Mouse (Mus musculus): ENCODE results near the gene Rela. TPM values are rescaled to one million over a fixed set of nuclear protein-coding genes. Genes with fewer than 3 reads are reported as not detected.

The Rela gene
- polyA plus RNA-seq, 1 experiment from 2014 or later, result 37.0 TPM

DNA sequence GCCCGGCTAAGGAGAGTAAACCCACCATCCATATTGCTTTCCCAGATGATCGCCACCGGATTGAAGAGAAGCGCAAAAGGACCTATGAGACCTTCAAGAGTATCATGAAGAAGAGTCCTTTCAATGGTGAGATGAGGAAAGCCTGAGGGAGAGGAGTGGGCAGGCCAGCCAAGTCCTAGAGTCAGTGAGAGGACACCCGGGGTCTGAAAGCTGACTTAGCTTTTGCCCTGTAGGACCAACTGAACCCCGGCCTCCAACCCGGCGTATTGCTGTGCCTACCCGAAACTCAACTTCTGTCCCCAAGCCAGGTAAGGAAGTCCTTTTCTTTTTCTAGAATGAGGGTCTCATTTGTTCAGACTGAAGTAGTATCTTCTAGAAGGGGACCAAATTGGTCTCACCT lies 8.0 kb downstream of the Rela start:
- H3K4me1 ChIP-seq (replicated peaks; ENCODE audit: control insufficient read depth, insufficient read depth, low read length), result peaks cover 12% of the 10 kb centered on the region
- no peak overlapping the region for H3K4me3 ChIP-seq (replicated peaks; ENCODE audit: low read length)
- H3K9ac ChIP-seq (replicated peaks; ENCODE audit: low read depth, low read length), result no peak overlapping the region
- H3K27ac ChIP-seq (ENCODE audit: low read length), result no peak overlapping the region
- no peaks in the 10 kb centered on the region for H3K9me3 ChIP-seq (ENCODE audit: control insufficient read depth, low read length)
- no peak for ATAC-seq
- H3K27me3 ChIP-seq (replicated peaks; ENCODE audit: control insufficient read depth, insufficient read depth, low read length), result no peaks in the 10 kb centered on the region
- H3K4me2 ChIP-seq (ENCODE audit: low read length), result no peak overlapping the region
- 96% methylated on average over 9 of the region's 9 CpGs for WGBS
- H3K36me3 ChIP-seq (ENCODE audit: control insufficient read depth, insufficient read depth), result peaks cover 37% of the 10 kb centered on the region

DNA sequence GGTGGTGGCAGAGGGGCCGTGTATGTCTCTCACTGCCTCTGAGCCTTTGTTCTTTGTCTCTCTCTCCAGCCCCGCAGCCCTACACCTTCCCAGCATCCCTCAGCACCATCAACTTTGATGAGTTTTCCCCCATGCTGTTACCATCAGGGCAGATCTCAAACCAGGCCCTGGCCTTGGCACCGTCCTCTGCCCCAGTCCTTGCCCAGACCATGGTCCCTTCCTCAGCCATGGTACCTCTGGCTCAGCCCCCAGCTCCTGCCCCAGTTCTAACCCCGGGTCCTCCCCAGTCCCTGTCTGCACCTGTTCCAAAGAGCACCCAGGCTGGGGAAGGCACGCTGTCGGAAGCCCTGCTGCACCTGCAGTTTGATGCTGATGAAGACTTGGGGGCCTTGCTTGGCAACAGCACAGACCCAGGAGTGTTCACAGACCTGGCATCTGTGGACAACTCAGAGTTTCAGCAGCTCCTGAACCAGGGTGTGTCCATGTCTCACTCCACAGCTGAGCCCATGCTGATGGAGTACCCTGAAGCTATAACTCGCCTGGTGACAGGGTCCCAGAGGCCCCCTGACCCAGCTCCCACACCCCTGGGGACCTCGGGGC lies 9.5 kb downstream of the Rela start:
- H3K9me3 ChIP-seq (ENCODE audit: control insufficient read depth, low read length), result no peaks in the 10 kb centered on the region
- peaks cover 12% of the 10 kb centered on the region for H3K4me1 ChIP-seq (replicated peaks; ENCODE audit: control insufficient read depth, insufficient read depth, low read length)
- H3K36me3 ChIP-seq (ENCODE audit: control insufficient read depth, insufficient read depth), result peaks cover 31% of the 10 kb centered on the region
- no peak for ATAC-seq
- H3K9ac ChIP-seq (replicated peaks; ENCODE audit: low read depth, low read length), result no peak overlapping the region
- H3K4me2 ChIP-seq (ENCODE audit: low read length), result no peak overlapping the region
- 90% methylated on average over 8 of the region's 8 CpGs for WGBS
- no peaks in the 10 kb centered on the region for H3K27me3 ChIP-seq (replicated peaks; ENCODE audit: control insufficient read depth, insufficient read depth, low read length)
- no peak overlapping the region for H3K27ac ChIP-seq (ENCODE audit: low read length)
- H3K4me3 ChIP-seq (replicated peaks; ENCODE audit: low read length), result no peak overlapping the region

DNA sequence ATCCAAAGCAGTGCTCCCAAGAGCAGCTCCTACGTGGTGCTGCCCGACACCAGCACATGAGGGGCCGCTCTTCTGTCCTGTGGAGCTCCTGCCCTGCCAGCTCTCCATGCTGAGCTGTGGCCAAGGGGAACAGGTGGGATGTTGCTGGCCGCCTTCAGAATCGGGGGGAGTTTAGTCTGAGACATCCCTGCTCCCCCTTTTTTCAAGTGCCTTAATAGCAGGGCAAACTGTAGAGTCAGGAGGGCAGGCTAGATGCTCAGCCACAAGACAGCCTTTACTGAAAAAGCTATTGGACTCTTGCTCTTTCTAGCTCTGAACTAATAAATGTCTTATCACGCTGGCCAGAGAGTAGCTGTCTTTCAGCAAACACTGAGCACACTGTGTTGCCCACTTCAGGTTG lies 10.5 kb downstream of the Rela start:
- Histone ChIP-seq H3K27me3 (replicated peaks; ENCODE audit: control insufficient read depth, insufficient read depth, low read length) (no peaks in the 10 kb centered on the region), H3K36me3 (ENCODE audit: control insufficient read depth, insufficient read depth) (peaks cover 24% of the 10 kb centered on the region), H3K4me3 (replicated peaks; ENCODE audit: low read length) (no peak overlapping the region), H3K4me1 (replicated peaks; ENCODE audit: control insufficient read depth, insufficient read depth, low read length) (peaks cover 12% of the 10 kb centered on the region), H3K9ac (replicated peaks; ENCODE audit: low read depth, low read length) (no peak overlapping the region), H3K9me3 (ENCODE audit: control insufficient read depth, low read length) (no peaks in the 10 kb centered on the region), H3K4me2 (ENCODE audit: low read length) (no peak overlapping the region), H3K27ac (ENCODE audit: low read length) (no peak overlapping the region; the same call in 1 of the 2 replicates)
- WGBS, result 95% methylated on average over 6 of the region's 6 CpGs
- ATAC-seq, result no peak

DNA sequence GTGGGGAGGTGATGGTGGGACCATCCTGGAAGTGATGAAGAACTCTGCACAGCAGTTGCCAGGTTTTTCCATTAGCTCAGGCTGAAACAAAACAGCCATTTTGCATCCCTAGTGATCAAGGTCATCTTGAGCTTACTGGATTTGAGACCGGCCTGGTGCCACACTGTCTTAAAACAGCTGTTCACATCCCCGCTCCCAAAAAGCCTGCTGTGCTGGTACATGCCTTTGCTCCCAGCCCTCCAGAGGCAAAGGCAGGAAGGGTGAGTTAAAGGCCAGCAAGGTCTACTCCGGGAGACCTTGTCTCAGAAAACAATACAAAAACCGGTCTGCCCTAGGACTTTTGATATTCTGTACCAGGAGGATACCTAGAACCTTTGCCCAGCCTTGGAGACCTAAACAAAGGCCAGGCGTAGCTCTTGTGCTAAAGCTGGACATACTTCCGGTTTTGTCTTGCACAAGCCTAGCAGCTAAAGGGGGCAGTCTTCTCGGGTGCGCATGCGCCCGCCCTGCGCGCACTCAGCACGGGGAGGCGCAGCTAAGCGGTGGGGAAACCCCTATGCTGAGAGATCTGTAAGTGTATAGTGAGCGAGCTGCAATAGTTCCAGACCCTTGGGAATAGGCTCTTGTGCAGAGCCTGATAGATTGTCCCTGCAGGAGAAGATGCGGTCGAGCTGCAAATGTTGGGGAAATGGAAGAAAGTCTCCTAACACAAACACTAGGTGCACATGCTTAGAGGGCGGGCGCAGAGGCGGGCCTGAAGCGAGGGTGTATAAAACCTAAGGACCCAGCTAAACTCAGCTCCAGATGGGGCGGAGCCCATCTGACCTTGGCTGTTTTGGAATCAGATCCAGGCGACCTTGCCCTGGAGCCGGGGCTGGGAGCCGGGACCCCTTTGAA lies 11.4 kb downstream of the Rela start:
- H3K9ac ChIP-seq (replicated peaks; ENCODE audit: low read depth, low read length), result peak overlapping the region; percentile 51
- no peaks in the 10 kb centered on the region for H3K9me3 ChIP-seq (ENCODE audit: control insufficient read depth, low read length)
- H3K4me1 ChIP-seq (replicated peaks; ENCODE audit: control insufficient read depth, insufficient read depth, low read length), result peaks cover 12% of the 10 kb centered on the region
- peak overlapping the region; percentile 74 for H3K27ac ChIP-seq (ENCODE audit: low read length)
- peak; percentile 94 for ATAC-seq
- peaks cover 19% of the 10 kb centered on the region for H3K36me3 ChIP-seq (ENCODE audit: control insufficient read depth, insufficient read depth)
- peak overlapping the region; percentile 73 for H3K4me2 ChIP-seq (ENCODE audit: low read length)
- peak overlapping the region; percentile 36 for H3K4me3 ChIP-seq (replicated peaks; ENCODE audit: low read length)
- no peaks in the 10 kb centered on the region for H3K27me3 ChIP-seq (replicated peaks; ENCODE audit: control insufficient read depth, insufficient read depth, low read length)
- WGBS, result 12% methylated on average over 26 of the region's 26 CpGs

DNA sequence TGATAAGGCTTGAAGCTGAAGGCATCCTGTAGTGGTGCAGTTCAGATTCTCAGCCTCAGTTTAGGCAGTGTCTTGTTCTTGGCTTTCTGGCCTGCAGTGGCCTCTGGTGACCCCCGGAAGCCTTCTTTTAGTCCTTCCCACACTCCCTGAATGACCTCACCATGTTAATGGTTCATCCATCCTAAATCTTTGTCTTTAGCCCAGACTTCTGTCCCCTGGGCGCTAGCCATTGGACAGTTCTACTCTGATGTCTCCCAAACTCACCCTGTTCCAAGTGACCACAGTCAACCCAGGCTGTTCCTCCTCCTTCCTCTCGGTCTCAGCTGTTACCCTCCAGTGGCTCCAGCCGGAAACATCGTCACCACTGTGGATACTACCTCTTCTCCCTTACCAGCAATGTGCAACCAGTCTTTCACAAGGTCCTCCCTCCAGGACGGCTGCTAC lies 12.0 kb downstream of the Rela start:
- 79% methylated on average over 6 of the region's 6 CpGs for WGBS
- peak overlapping the region; percentile 74; the same call in 1 of the 2 replicates for H3K27ac ChIP-seq (ENCODE audit: low read length)
- peak overlapping the region; percentile 51 for H3K9ac ChIP-seq (replicated peaks; ENCODE audit: low read depth, low read length)
- no peaks in the 10 kb centered on the region for H3K9me3 ChIP-seq (ENCODE audit: control insufficient read depth, low read length)
- peaks cover 18% of the 10 kb centered on the region for H3K4me1 ChIP-seq (replicated peaks; ENCODE audit: control insufficient read depth, insufficient read depth, low read length)
- peaks cover 5% of the 10 kb centered on the region for H3K27me3 ChIP-seq (replicated peaks; ENCODE audit: control insufficient read depth, insufficient read depth, low read length)
- H3K4me3 ChIP-seq (replicated peaks; ENCODE audit: low read length), result peak overlapping the region; percentile 36
- peaks cover 17% of the 10 kb centered on the region for H3K36me3 ChIP-seq (ENCODE audit: control insufficient read depth, insufficient read depth)
- H3K4me2 ChIP-seq (ENCODE audit: low read length), result peak overlapping the region; percentile 73
- ATAC-seq, result no peak; the same call in 1 of the 2 replicates

DNA sequence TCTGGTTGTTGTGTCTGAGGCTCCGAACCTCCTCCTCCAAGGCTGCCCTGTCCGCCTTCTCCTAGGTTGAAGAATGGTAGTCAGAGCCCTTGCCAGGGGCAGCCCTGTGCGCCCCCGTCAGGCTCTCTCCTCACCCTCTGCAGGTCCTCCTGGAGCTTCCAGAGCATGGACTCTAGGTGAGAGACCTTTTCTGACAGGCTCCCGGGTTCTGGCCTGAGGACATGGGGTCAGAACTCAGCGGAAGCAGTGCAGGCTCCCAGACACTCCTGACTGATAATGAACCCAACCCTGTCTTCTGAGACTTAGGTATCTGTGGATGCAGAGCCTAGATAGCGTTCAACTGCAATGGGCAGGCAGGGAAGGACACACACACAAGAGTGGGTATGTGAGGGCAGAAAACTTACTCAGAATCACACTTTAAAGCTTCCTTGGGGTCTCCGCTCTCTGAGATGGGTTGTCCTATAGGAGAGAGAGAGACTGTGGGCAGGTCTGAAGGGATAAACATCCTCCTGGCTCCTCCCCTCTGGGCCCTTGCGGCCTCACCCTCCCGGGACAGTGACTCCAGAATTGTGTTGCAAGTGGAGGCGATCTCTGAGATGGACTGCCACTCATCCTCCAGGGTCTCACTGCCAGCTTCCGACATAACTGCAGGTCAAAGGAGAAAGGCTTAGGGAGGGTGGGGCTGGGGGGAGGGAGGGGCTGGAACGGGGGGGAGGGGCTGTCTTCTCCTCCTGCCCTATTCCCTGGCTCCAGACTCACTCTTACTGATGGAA lies 14.4 kb downstream of the Rela start:
- 61% methylated on average over 13 of the region's 13 CpGs for WGBS
- ATAC-seq, result no peak
- Histone ChIP-seq H3K9me3 (ENCODE audit: control insufficient read depth, low read length) (no peaks in the 10 kb centered on the region), H3K4me1 (replicated peaks; ENCODE audit: control insufficient read depth, insufficient read depth, low read length) (peaks cover 24% of the 10 kb centered on the region), H3K36me3 (ENCODE audit: control insufficient read depth, insufficient read depth) (peaks cover 8% of the 10 kb centered on the region), H3K27ac (ENCODE audit: low read length) (no peak overlapping the region), H3K4me3 (replicated peaks; ENCODE audit: low read length) (no peak overlapping the region), H3K9ac (replicated peaks; ENCODE audit: low read depth, low read length) (no peak overlapping the region), H3K4me2 (ENCODE audit: low read length) (no peak overlapping the region), H3K27me3 (replicated peaks; ENCODE audit: control insufficient read depth, insufficient read depth, low read length) (peaks cover 12% of the 10 kb centered on the region)

DNA sequence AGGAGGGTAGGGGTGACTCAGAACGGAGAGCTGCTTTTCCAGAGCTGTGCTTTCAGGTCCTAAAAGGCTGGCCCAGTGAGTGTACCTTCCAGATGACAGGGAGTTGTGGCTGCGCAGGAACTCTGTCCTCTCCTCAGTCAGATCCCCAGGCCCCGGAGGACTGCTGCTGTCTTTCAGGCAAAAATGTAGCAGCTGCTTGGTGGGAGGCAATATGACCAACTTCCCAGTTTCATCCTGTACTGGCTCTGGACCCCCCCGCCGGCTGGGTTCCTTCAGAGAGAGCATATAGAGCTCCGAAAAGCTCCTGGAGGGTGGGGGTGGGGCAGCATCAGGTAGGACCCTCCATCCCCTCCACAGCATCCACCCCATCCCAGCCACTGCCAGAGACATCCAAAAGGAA lies 15.3 kb downstream of the Rela start:
- H3K36me3 ChIP-seq (ENCODE audit: control insufficient read depth, insufficient read depth), result peaks cover 2% of the 10 kb centered on the region; the same call in 1 of the 2 replicates
- H3K27me3 ChIP-seq (replicated peaks; ENCODE audit: control insufficient read depth, insufficient read depth, low read length), result peaks cover 12% of the 10 kb centered on the region
- H3K9ac ChIP-seq (replicated peaks; ENCODE audit: low read depth, low read length), result no peak overlapping the region
- H3K4me3 ChIP-seq (replicated peaks; ENCODE audit: low read length), result no peak overlapping the region
- H3K27ac ChIP-seq (ENCODE audit: low read length), result no peak overlapping the region
- H3K4me2 ChIP-seq (ENCODE audit: low read length), result no peak overlapping the region
- H3K4me1 ChIP-seq (replicated peaks; ENCODE audit: control insufficient read depth, insufficient read depth, low read length), result peaks cover 24% of the 10 kb centered on the region
- H3K9me3 ChIP-seq (ENCODE audit: control insufficient read depth, low read length), result no peaks in the 10 kb centered on the region
- no peak for ATAC-seq
- 79% methylated on average over 6 of the region's 6 CpGs for WGBS

DNA sequence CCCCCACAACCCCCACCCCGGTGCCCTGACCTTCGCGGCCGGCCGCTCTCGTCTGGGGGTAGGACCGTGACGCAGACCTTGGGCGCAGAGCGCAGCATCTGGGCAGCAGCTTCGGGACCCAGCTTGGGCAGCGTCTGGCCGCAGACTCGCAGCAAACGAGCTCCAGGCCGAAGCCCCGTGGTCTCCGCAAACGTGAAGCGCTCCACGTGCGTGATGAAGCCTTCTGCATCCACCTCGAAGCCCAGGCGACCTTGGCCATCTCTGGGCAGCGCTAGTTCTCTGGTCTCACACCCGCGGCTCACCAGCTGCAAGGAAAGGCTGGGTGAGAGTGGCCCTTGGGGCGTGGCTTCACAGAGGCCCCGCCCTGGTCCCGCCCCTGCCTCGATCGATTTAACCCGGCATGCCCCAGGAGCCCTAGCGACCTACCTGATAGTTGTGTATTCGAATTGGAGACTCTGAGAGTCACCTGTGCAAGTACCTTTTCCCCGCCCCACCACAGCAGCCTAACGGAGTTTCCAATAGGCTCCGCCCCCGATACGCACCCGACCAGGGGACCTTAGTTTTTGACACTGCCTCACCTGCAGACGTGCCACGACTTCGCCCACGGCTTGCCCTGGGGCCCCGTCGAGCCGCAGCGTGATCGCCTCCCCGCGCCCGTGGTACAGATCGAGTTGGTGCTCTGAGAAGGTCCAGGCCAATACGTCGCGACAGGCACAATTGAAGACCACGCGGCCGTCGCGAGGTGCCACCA lies 16.9 kb downstream of the Rela start:
- 6% methylated on average over 62 of the region's 62 CpGs for WGBS
- peak; percentile 52 for ATAC-seq
- no peak overlapping the region for H3K27ac ChIP-seq (ENCODE audit: low read length)
- H3K36me3 ChIP-seq (ENCODE audit: control insufficient read depth, insufficient read depth), result no peaks in the 10 kb centered on the region
- H3K9me3 ChIP-seq (ENCODE audit: control insufficient read depth, low read length), result no peaks in the 10 kb centered on the region
- peak overlapping the region; percentile 56 for H3K9ac ChIP-seq (replicated peaks; ENCODE audit: low read depth, low read length)
- peaks cover 13% of the 10 kb centered on the region for H3K4me1 ChIP-seq (replicated peaks; ENCODE audit: control insufficient read depth, insufficient read depth, low read length)
- H3K4me2 ChIP-seq (ENCODE audit: low read length), result peak overlapping the region; percentile 73
- peaks cover 12% of the 10 kb centered on the region for H3K27me3 ChIP-seq (replicated peaks; ENCODE audit: control insufficient read depth, insufficient read depth, low read length)
- H3K4me3 ChIP-seq (replicated peaks; ENCODE audit: low read length), result peak overlapping the region; percentile 48

All from forebrain, embryonic 16.5 days (tissue).